Mouse (Mus musculus): ENCODE measurements around the gene Pxylp1.

- TF ChIP-seq CTCF (IDR thresholded peaks at IDR 0.05; ENCODE audit: control insufficient read depth, insufficient read depth, insufficient read length) (no peak), CEBPB (IDR thresholded peaks at IDR 0.05; ENCODE audit: low read depth) (no peak), MAX (IDR thresholded peaks at IDR 0.05) (no peak), MYOD1 (IDR thresholded peaks at IDR 0.05; ENCODE audit: control insufficient read depth, insufficient read length, low read depth) (no peak), USF1 (IDR thresholded peaks at IDR 0.05; ENCODE audit: low read depth) (no peak), FOSL1 (IDR thresholded peaks at IDR 0.05; ENCODE audit: insufficient read depth, low read length, poor library complexity, severe bottlenecking) (no peak)
Observed at GRCm38 (mm10) chr9:96938887-96939286, 46.4 kb upstream of the Pxylp1 start.

Data from C2C12 (cell line).